Mouse (Mus musculus) hindbrain, embryonic 14.5 days (tissue): ENCODE measurements around the gene Slc9a2. TPM values are rescaled to one million over a fixed set of nuclear protein-coding genes. Genes with fewer than 3 reads are reported as not detected.
"Not testable (repeated sequence)": the region's sequence is repeated elsewhere in the genome, so short reads cannot be mapped to it uniquely, and the experiment has no call there.

Source experiments
- ATAC-seq: fragments of 200-750 bp; cut with Nextera tagmentation; 2 replicates; pipeline ENCODE4 v1.8.0; 2017; ENCODE audit warnings: moderate number of reproducible peaks, mild to moderate bottlenecking, moderate TSS enrichment, moderate library complexity; ENCODE audit not compliant: low FRiP score
- DNase-seq: peaks from one replicate; pipeline ENCODE4 v3.0.0-alpha.2; 2015; ENCODE audit warnings: low spot score
- H3K27ac ChIP-seq: fragments of 300-500 bp; sonication (generic); 2 replicates; pipeline ENCODE4 v1.5.1; 2014; ENCODE audit warnings: mild to moderate bottlenecking, moderate library complexity
- H3K27me3 ChIP-seq: fragments of 300-500 bp; sonication (generic); 2 replicates; pipeline ENCODE4 v1.6.1; 2014; ENCODE audit warnings: mild to moderate bottlenecking, low read length, mixed read lengths; ENCODE audit not compliant: control insufficient read depth, insufficient read depth
- H3K36me3 ChIP-seq: fragments of 300-500 bp; sonication (generic); replicated peaks from 2 replicates; pipeline ENCODE4 v1.6.1; 2014; ENCODE audit not compliant: control insufficient read depth, insufficient read depth
- H3K4me1 ChIP-seq: fragments of 300-500 bp; sonication (generic); replicated peaks from 2 replicates; pipeline ENCODE4 v1.6.1; 2014; ENCODE audit warnings: antibody characterized with exemption, low read length, mixed read lengths; ENCODE audit not compliant: control insufficient read depth, insufficient read depth
- H3K4me2 ChIP-seq: fragments of 300-500 bp; sonication (generic); replicated peaks from 2 replicates; pipeline ENCODE4 v1.6.1; 2014; ENCODE audit warnings: mild to moderate bottlenecking, moderate library complexity
- H3K4me3 ChIP-seq: fragments of 300-500 bp; sonication (generic); replicated peaks from 2 replicates; pipeline ENCODE4 v1.5.1; 2014; ENCODE audit warnings: mild to moderate bottlenecking, low read length
- H3K9ac ChIP-seq: fragments of 300-500 bp; sonication (generic); 2 replicates; pipeline ENCODE4 v1.6.1; 2014
- H3K9me3 ChIP-seq: fragments of 300-500 bp; sonication (generic); 2 replicates; pipeline ENCODE4 v1.6.1; 2016; ENCODE audit warnings: low read length; ENCODE audit not compliant: control insufficient read depth
- whole genome bisulfite sequencing: fragments of 180-500 bp; shearing (Covaris S2); extraction: QIAGEN DNeasy Blood & Tissue Kit; methylation state at CpG from one replicate; pipeline ENCODE4 v1.1.7; 2014; 5-methylcytosine and 5-hydroxymethylcytosine counted together
- polyA plus RNA-seq: library from polyadenylated mRNA; unstranded; fragments of >200 nt; fragmentation: Nextera tagmentation; extraction: Ambion mirVana; gene quantifications from 2 replicates; pipeline ENCODE4 v1.2.1, GENCODE M21; 2014

Slc9a2 gene
- polyA plus RNA-seq, 1 experiment from 2014 or later: 0.12 TPM

DNA sequence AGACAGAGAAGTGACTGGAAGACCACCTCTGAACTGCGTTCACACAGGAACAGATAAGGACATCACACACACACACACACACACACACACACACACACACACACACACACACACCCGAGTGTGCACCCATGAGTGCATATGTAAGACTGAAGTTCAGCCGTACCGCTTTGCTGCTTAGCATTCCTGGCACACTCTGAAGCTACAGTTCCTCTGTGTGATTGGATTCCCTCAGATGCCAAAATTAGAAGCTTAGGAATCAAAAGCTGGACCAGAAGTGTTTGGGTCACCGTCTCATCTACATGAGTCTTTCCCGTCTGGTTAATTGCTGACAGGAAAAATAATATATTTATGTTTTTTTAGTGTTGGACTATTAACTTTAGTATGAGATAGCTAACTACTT is 19.5 kb upstream of the Slc9a2 start:
- DNase-seq (no peak), ATAC-seq (no peak)
- no peaks in the 10 kb centered on the region for H3K9me3 ChIP-seq
- WGBS: 86% methylated on average over 6 of the region's 6 CpGs
- H3K36me3 ChIP-seq: no peaks in the 10 kb centered on the region
- H3K4me1 ChIP-seq: no peaks in the 10 kb centered on the region
- no peak overlapping the region for H3K9ac ChIP-seq
- no peak overlapping the region for H3K27ac ChIP-seq
- H3K4me2 ChIP-seq: no peak overlapping the region
- no peaks in the 10 kb centered on the region for H3K27me3 ChIP-seq
- no peak overlapping the region for H3K4me3 ChIP-seq

GRCm38 (mm10) chr1:40665401-40666370 is 14.7 kb upstream of the Slc9a2 start:
- H3K27me3 ChIP-seq: no peaks in the 10 kb centered on the region
- H3K4me2 ChIP-seq: no peak overlapping the region
- ATAC-seq (no peak), DNase-seq (no peak)
- no peak overlapping the region for H3K27ac ChIP-seq
- no peak overlapping the region for H3K4me3 ChIP-seq
- no peaks in the 10 kb centered on the region for H3K9me3 ChIP-seq
- H3K4me1 ChIP-seq: no peaks in the 10 kb centered on the region
- no peak overlapping the region for H3K9ac ChIP-seq
- H3K36me3 ChIP-seq: no peaks in the 10 kb centered on the region
- WGBS: 48% methylated on average over 12 of the region's 12 CpGs

GRCm38 (mm10) chr1:40667442-40667841 is 12.9 kb upstream of the Slc9a2 start:
- not testable (repeated sequence) for H3K9me3 ChIP-seq, ATAC-seq, DNase-seq, H3K27ac ChIP-seq, H3K27me3 ChIP-seq, H3K36me3 ChIP-seq, H3K4me1 ChIP-seq, H3K4me2 ChIP-seq, H3K4me3 ChIP-seq, H3K9ac ChIP-seq
- 20% methylated on average over 3 of the region's 3 CpGs for WGBS

DNA sequence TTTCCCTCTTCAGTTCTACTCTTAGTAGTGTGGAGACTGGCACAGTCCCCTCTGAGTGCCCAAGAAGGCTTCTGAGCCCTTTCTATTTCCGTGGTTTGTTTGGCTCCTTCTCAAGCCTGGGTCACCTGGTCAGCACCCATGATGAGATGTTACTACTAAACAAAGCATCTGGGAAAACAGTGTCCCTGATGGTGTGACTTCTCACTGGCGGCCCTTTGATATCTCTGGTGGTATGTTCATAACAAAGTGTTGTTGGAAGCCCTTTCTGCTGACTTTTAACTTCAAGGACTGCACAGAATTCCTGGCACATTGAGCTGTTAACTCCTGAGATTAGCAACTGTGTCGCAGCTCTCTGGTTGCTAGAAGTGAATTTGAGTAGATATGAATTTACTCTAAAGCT is 10.3 kb upstream of the Slc9a2 start:
- H3K36me3 ChIP-seq: no peaks in the 10 kb centered on the region
- H3K9ac ChIP-seq: no peak overlapping the region
- H3K4me3 ChIP-seq: no peak overlapping the region
- 88% methylated on average over 3 of the region's 3 CpGs for WGBS
- no peaks in the 10 kb centered on the region for H3K27me3 ChIP-seq
- DNase-seq (no peak), ATAC-seq (no peak)
- no peaks in the 10 kb centered on the region for H3K9me3 ChIP-seq
- no peaks in the 10 kb centered on the region for H3K4me1 ChIP-seq
- no peak overlapping the region for H3K27ac ChIP-seq
- no peak overlapping the region for H3K4me2 ChIP-seq

DNA sequence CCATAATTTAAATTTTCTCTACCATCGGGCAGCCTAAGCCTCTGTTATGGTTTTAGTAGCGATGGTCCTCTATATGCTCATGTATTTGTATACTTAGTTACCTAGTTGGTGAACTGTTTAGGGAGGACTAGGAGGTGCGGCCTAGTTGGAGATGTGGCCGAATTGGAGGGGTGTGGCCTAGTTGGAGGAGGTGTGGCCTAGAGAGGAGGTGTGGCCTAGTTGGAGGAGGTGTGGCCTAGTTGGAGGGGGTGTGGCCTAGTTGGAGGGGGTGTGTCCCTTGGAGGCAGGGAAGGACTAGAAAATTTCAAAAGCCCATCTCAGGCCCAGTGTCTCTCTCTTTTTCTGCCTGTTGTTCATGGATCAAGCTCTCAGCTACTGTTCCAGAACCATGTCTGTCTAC is 8.9 kb upstream of the Slc9a2 start:
- Histone ChIP-seq H3K27me3 (no peaks in the 10 kb centered on the region), H3K27ac (no peak overlapping the region), H3K4me1 (no peaks in the 10 kb centered on the region), H3K9me3 (no peaks in the 10 kb centered on the region), H3K9ac (no peak overlapping the region), H3K4me2 (no peak overlapping the region), H3K4me3 (no peak overlapping the region), H3K36me3 (no peaks in the 10 kb centered on the region)
- WGBS: 97% methylated on average over 4 of the region's 4 CpGs
- ATAC-seq: no peak
- no peak for DNase-seq

GRCm38 (mm10) chr1:40677306-40677705 is 3.1 kb upstream of the Slc9a2 start:
- Histone ChIP-seq H3K4me2 (no peak overlapping the region), H3K4me3 (no peak overlapping the region), H3K9me3 (no peaks in the 10 kb centered on the region), H3K4me1 (peaks cover 15% of the 10 kb centered on the region; the same call in 1 of the 2 replicates), H3K27ac (no peak overlapping the region), H3K36me3 (no peaks in the 10 kb centered on the region), H3K27me3 (peaks cover 40% of the 10 kb centered on the region), H3K9ac (no peak overlapping the region)
- WGBS: 42% methylated on average over 5 of the region's 5 CpGs
- DNase-seq: no peak
- no peak for ATAC-seq

GRCm38 (mm10) chr1:40680868-40681698 is 709 bp downstream of the Slc9a2 start:
- Histone ChIP-seq H3K27ac (no peak overlapping the region), H3K9me3 (no peaks in the 10 kb centered on the region), H3K9ac (peak overlapping the region; percentile 55), H3K4me1 (peaks cover 15% of the 10 kb centered on the region; the same call in 1 of the 2 replicates), H3K27me3 (peaks cover 62% of the 10 kb centered on the region), H3K36me3 (no peaks in the 10 kb centered on the region), H3K4me2 (peak overlapping the region; percentile 100), H3K4me3 (peak overlapping the region; percentile 66)
- DNase-seq (no peak), ATAC-seq (peak; percentile 80)
- WGBS: under 1% methylated on average over 75 of the region's 90 CpGs

DNA sequence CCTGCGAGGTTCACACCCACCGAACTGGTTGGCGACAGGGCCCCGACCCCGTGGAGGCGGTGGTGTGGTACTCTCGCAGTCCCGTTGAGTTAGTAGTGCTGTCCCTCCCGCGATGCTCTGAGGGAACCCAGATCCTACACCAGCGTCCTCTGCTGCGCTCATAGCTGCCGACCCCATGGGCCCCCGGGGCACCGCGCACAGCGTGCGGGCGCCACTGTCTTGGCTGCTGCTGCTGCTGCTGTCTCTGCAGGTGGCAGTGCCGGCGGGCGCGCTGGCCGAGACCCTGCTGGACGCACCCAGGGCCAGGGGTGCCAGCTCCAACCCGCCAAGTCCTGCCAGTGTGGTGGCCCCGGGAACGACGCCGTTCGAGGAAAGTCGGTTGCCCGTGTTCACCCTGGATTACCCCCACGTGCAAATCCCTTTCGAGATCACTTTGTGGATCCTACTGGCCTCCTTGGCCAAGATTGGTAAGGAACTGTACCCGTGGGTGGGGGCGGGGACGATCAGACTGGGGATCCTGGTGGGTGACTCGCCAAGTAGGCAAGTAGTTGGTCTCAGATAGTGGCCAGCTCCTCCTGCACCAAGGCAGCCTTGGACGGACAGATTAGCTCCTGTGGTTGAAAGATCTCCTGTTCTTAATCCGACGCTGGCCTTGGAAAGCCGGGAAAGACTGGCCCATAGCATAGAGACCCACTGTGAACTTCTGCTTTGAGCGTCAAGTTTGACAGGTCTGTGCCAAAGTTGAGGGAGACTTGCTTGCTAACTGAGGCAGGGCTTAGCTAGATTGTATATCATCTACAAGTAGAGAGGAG is 1.5 kb downstream of the Slc9a2 start:
- Histone ChIP-seq H3K4me3 (peak overlapping the region; percentile 66), H3K9me3 (no peaks in the 10 kb centered on the region), H3K9ac (peak overlapping the region; percentile 55), H3K36me3 (no peaks in the 10 kb centered on the region), H3K4me1 (peaks cover 15% of the 10 kb centered on the region; the same call in 1 of the 2 replicates), H3K27ac (no peak overlapping the region), H3K4me2 (peak overlapping the region; percentile 100), H3K27me3 (peaks cover 62% of the 10 kb centered on the region)
- 4% methylated on average over 44 of the region's 44 CpGs for whole genome bisulfite sequencing
- no peak for DNase-seq
- ATAC-seq: peak; percentile 52
